Mouse (Mus musculus): ENCODE results near the gene Brinp1.

DNA sequence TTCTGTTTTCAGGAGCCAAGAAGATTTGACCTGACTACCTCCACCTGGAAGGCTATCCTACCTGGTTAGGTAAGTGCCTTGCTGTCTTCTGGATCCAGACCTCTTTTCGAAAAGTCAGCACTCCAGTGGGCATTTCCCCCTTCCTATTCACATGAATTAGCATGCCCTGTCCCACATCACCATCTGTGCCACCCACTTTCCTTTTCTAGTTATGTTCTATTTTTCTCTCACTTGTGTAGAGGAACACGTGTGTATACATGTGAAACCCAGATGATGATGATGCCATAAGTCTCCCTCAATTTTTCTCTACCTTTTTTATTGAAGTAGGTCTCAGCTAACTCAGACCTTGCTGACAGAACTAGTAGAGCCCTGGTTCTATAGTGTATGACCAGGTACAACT, 11.3 kb downstream of the Brinp1 start:
- TF ChIP-seq CTCF (conservative IDR thresholded peaks at IDR 0.05; ENCODE audit: low read length): no peak
- TF ChIP-seq POU5F1 (IDR thresholded peaks at IDR 0.05; ENCODE audit: borderline replicate concordance, low read length): no peak
- no peak for TF ChIP-seq NANOG (IDR thresholded peaks at IDR 0.05; ENCODE audit: borderline replicate concordance, low read length)
